Mouse (Mus musculus): ENCODE measurements around the gene Gfpt2. TPM values are rescaled to one million over a fixed set of nuclear protein-coding genes. Genes with fewer than 3 reads are reported as not detected.
A peak's percentile ranks its signal among the peaks of the same experiment; 100 is the strongest.

Gene Gfpt2
- polyA plus RNA-seq, 2 experiments = 0.39 to 0.90 TPM

DNA sequence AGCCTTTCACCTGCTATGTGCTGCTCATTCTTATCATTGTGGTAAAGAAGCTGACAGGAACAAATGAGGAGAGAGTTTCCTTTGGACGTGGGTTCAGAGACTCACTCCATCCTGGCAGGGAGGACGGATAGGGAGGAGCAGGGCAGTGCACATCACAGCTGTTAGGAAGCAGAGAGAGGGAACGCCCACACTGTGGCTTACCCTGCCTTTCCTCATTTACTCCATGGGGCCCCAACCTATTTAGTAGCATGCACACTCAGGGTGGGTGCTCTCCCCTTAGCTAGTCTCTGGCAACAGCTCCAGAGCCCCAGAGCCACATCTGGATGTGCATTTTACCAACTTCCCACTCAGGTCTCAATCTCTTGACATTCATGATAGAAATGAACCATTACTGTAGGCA is 48.7 kb downstream of the Gfpt2 start:
- peaks cover 3 to 30% of the 10 kb centered on the region in 2 experiments for H3K4me1 ChIP-seq (replicated peaks; ENCODE audit: control insufficient read depth in 2 of 2, insufficient read depth in 2 of 2, low read length in 1 of 2)
- H3K9me3 ChIP-seq (ENCODE audit: control insufficient read depth, low read length) = no peaks in the 10 kb centered on the region
- no peaks in the 10 kb centered on the region for H3K27me3 ChIP-seq (ENCODE audit: control insufficient read depth, insufficient read depth, low read length)
- H3K36me3 ChIP-seq (replicated peaks; ENCODE audit: control insufficient read depth, insufficient read depth, low read depth) = no peaks in the 10 kb centered on the region
- DNase-seq (ENCODE audit: low read depth in 3 of 3, low spot score in 3 of 3) (no peak), ATAC-seq (ENCODE audit: insufficient read depth) (no peak)
- H3K9ac ChIP-seq (replicated peaks) = no peak overlapping the region
- H3K4me2 ChIP-seq (ENCODE audit: low read depth) = no peak overlapping the region
- no peak overlapping the region for H3K4me3 ChIP-seq (ENCODE audit: insufficient read depth in 1 of 2, low read depth in 2 of 2, low read length in 2 of 2)
- no peak overlapping the region for H3K27ac ChIP-seq
- TF ChIP-seq CTCF (IDR thresholded peaks at IDR 0.05; ENCODE audit: low read depth) = no peak
- TF ChIP-seq EP300 (IDR thresholded peaks at IDR 0.05; ENCODE audit: low read depth) = no peak
- WGBS (ENCODE audit: insufficient replicate concordance) = 12% methylated on average over 3 of the region's 3 CpGs

- ATAC-seq (ENCODE audit: insufficient read depth) (no peak), DNase-seq (ENCODE audit: low read depth in 3 of 3, low spot score in 3 of 3) (no peak)
- Histone ChIP-seq H3K36me3 (replicated peaks; ENCODE audit: control insufficient read depth, insufficient read depth, low read depth) (no peaks in the 10 kb centered on the region), H3K4me2 (ENCODE audit: low read depth) (no peak overlapping the region), H3K4me1 (replicated peaks; ENCODE audit: control insufficient read depth in 2 of 2, insufficient read depth in 2 of 2, low read length in 1 of 2) (peaks cover 13 to 37% of the 10 kb centered on the region in 2 experiments), H3K4me3 (ENCODE audit: insufficient read depth in 1 of 2, low read depth in 2 of 2, low read length in 2 of 2) (no peak overlapping the region), H3K9ac (replicated peaks) (no peak overlapping the region), H3K27ac (no peak overlapping the region), H3K9me3 (ENCODE audit: control insufficient read depth, low read length) (no peaks in the 10 kb centered on the region), H3K27me3 (ENCODE audit: control insufficient read depth, insufficient read depth, low read length) (no peaks in the 10 kb centered on the region)
- TF ChIP-seq EP300 (IDR thresholded peaks at IDR 0.05; ENCODE audit: low read depth) (no peak), CTCF (IDR thresholded peaks at IDR 0.05; ENCODE audit: low read depth) (no peak)
- 75% methylated on average over 10 of the region's 10 CpGs for WGBS (ENCODE audit: insufficient replicate concordance)
These were observed 50.3 kb downstream of the Gfpt2 start for GRCm38 (mm10) chr11:49844311-49844710.

DNA sequence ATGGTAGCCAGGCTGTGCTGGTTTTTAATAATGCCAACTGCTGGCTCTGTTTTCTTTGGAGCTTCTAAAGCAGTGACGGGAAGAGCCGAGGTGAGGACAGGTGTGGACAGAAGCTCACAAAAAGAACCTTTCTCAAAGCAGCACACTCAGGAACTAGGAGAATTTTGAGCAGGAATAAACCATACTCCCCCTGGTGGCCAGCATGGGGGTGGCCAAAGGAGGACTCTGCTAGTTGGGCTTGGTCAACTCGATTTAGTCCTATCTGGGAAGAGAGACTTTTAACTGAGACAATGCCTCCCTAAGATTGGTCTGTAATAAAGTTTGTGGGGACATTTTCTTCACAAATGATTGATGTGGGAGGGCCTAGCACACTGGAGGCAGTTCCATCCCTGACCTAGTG is 51.0 kb downstream of the Gfpt2 start:
- H3K27me3 ChIP-seq (ENCODE audit: control insufficient read depth, insufficient read depth, low read length) = no peaks in the 10 kb centered on the region
- H3K4me3 ChIP-seq (ENCODE audit: insufficient read depth in 1 of 2, low read depth in 2 of 2, low read length in 2 of 2) = no peak overlapping the region
- no peaks in the 10 kb centered on the region for H3K36me3 ChIP-seq (replicated peaks; ENCODE audit: control insufficient read depth, insufficient read depth, low read depth)
- DNase-seq (ENCODE audit: low read depth in 3 of 3, low spot score in 3 of 3) (peak in 1 of 3 experiments; percentile 49), ATAC-seq (ENCODE audit: insufficient read depth) (no peak)
- H3K9ac ChIP-seq (replicated peaks) = no peak overlapping the region
- H3K4me1 ChIP-seq (replicated peaks; ENCODE audit: control insufficient read depth in 2 of 2, insufficient read depth in 2 of 2, low read length in 1 of 2) = peaks cover 13 to 37% of the 10 kb centered on the region in 2 experiments
- no peaks in the 10 kb centered on the region for H3K9me3 ChIP-seq (ENCODE audit: control insufficient read depth, low read length)
- TF ChIP-seq CTCF (IDR thresholded peaks at IDR 0.05; ENCODE audit: low read depth) (peak; percentile 86), EP300 (IDR thresholded peaks at IDR 0.05; ENCODE audit: low read depth) (no peak)
- 26% methylated on average over 3 of the region's 3 CpGs for WGBS (ENCODE audit: insufficient replicate concordance)
- H3K27ac ChIP-seq = no peak overlapping the region
- no peak overlapping the region for H3K4me2 ChIP-seq (ENCODE audit: low read depth)

- 30% methylated on average over 11 of the region's 11 CpGs for WGBS (ENCODE audit: insufficient replicate concordance)
- Histone ChIP-seq H3K9me3 (ENCODE audit: control insufficient read depth, low read length) (no peaks in the 10 kb centered on the region), H3K27ac (no peak overlapping the region), H3K27me3 (ENCODE audit: control insufficient read depth, insufficient read depth, low read length) (no peaks in the 10 kb centered on the region), H3K4me3 (ENCODE audit: insufficient read depth in 1 of 2, low read depth in 2 of 2, low read length in 2 of 2) (peak overlapping the region; percentile 59 to 79), H3K4me1 (replicated peaks; ENCODE audit: control insufficient read depth in 2 of 2, insufficient read depth in 2 of 2, low read length in 1 of 2) (peaks cover 13 to 33% of the 10 kb centered on the region in 2 experiments), H3K9ac (replicated peaks) (peak overlapping the region; percentile 6; the same call in 1 of the 2 replicates), H3K4me2 (ENCODE audit: low read depth) (peak overlapping the region; percentile 68), H3K36me3 (replicated peaks; ENCODE audit: control insufficient read depth, insufficient read depth, low read depth) (no peaks in the 10 kb centered on the region)
- TF ChIP-seq CTCF (IDR thresholded peaks at IDR 0.05; ENCODE audit: low read depth) (no peak), EP300 (IDR thresholded peaks at IDR 0.05; ENCODE audit: low read depth) (no peak)
- no peak for DNase-seq (ENCODE audit: low read depth in 3 of 3, low spot score in 3 of 3)
- ATAC-seq (ENCODE audit: insufficient read depth) = no peak
These were observed 52.0 kb downstream of the Gfpt2 start for GRCm38 (mm10) chr11:49845958-49846357.

GRCm38 (mm10) chr11:49846401-49847070 is 52.6 kb downstream of the Gfpt2 start, which contains the start of gene Mapk9:
Gene Mapk9, plus strand, starts transcription at chr11:49846751.
- peak within 1 kb of the TSS; percentile 73 to 79 for H3K4me3 ChIP-seq (ENCODE audit: insufficient read depth in 1 of 2, low read depth in 2 of 2, low read length in 2 of 2)
- ATAC-seq (ENCODE audit: insufficient read depth) (peak; percentile 96), DNase-seq (ENCODE audit: low read depth in 3 of 3, low spot score in 3 of 3) (peak; percentile 94 to 96 (median 95))
- no peak for TF ChIP-seq EP300 (IDR thresholded peaks at IDR 0.05; ENCODE audit: low read depth)
- TF ChIP-seq CTCF (IDR thresholded peaks at IDR 0.05; ENCODE audit: low read depth) = peak; percentile 95
- H3K9me3 ChIP-seq (ENCODE audit: control insufficient read depth, low read length) = no peaks in the 10 kb centered on the region
- peak within 1 kb of the TSS; percentile 40 for H3K27ac ChIP-seq
- H3K27me3 ChIP-seq (ENCODE audit: control insufficient read depth, insufficient read depth, low read length) = no peaks in the 10 kb centered on the region
- peak within 1 kb of the TSS; percentile 68 for H3K4me2 ChIP-seq (ENCODE audit: low read depth)
- H3K9ac ChIP-seq (replicated peaks) = peak within 1 kb of the TSS; percentile 63
- H3K36me3 ChIP-seq (replicated peaks; ENCODE audit: control insufficient read depth, insufficient read depth, low read depth) = no peaks in the 10 kb centered on the region
- H3K4me1 ChIP-seq (replicated peaks; ENCODE audit: control insufficient read depth in 2 of 2, insufficient read depth in 2 of 2, low read length in 1 of 2) = peaks cover 13 to 33% of the 10 kb centered on the region in 2 experiments
- under 1% methylated on average over 61 of the region's 68 CpGs for WGBS (ENCODE audit: insufficient replicate concordance)
